Mouse (Mus musculus): ENCODE data around the gene Efnb2.

Gene Efnb2

DNA sequence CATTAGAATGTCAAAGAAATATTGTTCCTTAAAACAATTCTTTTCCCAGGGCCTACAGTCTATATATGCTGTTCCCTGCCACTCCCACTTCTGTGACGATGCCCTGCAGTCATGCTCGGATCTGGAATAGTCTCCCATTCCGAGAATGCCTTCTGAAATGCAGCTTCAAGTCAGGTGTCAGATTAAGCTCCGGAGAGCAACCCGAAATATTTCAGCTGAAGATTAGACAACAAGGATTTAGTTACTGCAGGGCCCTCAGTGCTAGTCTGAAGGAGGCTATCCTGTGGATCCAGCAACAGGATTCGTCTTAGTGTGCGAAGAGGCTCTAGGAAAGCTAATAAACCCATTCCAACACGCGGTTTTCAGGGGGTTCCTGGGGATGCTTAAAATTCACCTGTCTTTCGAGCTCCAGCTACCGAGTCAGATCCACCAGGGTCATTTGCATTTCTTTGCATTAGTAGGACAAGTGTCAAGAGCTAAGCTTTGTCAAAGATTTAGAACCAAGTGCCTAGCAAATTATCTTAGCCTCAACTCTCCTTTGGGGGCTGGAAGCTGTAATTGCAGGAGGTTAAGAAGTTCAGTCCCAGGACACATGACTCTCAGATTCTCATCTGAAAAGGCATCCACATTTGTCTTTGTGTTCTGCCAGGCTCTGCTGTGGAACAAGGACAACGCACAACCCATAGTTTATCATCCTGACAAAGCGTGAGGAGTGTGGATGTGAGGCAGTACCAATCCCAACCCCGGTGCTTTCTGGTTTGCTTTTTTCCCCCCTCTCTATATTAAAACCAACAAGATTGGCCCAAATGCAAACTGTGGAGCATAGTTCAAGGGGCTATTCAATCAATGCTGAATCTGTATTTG is 4.2 kb downstream of the Efnb2 start:
- in situ Hi-C loops (cut with MboI): loop anchor here (25.0 kb wide), 1 partner anchor 330 kb away; no protein-coding TSS in a partner anchor

DNA sequence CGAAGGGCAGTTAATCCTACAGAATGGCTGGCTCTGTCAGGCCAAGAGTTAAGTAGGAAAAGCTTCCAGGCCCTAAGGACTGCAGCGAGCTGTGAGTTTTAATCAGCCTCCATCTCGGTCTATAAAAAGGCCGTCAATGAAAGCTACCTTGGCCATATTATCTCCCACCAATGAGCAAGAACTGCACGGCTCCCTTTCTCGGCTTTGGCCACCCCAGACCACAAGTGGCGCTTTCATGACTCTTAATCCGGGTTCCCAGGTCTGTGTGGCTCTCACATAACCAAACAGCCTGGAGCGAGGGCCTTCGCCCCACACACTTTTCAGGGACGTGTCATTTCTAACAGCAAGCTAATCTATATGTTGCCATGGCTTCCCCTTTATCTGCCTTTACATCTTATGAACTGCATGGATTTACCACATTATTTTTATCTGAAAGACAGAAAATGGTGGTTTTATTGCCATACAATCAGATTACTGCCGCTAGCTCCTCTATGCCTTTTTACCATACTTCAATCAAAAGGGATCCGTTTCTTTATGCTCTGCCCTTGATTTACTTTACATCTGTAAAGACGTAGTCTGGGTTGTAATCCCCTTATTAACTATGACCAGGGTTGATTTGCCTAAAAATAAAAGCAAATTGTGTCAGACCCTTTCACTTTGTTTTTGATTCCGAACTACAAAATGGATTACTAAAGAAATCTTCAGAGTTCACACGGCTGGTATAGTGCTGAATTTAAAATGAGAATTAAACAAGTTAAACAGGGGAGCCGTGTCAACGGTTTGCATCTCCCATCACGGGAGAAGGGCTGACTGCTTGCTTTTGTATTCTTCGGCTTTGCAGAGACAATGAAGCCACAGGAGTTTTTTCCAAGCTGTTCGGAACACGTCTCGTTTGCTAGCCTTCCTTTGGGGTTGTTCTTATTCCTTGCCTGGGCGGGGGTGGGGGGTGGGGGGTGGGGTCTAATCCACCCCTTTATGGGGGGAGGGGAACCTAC is 5.4 kb downstream of the Efnb2 start:
- in situ Hi-C loops (cut with MboI): loop anchor here (25.0 kb wide), 1 partner anchor 332 kb away; no protein-coding TSS in a partner anchor

DNA sequence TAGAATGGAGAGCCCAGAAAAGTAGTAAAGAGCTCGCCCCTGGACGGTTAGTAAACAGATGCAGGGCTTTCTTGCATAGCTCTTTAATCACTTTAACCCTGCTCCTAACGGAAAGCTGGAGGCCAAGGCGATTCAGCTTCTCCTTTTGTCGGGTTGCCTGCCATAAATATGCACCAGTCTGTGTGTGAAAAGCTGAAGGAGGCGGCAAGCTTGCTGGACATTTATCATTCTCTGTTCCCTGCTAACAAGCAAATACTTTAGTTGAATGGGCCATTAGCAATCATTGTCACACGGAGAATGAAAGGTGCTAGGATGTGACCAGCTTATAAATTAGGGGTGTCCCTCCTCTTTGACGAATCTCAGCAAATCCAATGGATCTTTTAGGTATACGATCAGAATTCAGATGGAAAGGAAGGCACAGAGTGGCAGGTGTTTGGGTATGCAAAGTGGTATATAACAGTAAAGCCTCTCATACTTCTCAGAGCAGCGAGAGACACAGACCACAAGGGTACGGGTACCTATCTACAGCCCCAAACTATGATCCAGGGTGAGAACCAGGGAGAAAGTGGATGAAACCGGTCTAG is 7.0 kb downstream of the Efnb2 start:
- in situ Hi-C loops (cut with MboI): loop anchor here (25.0 kb wide), 1 partner anchor 333 kb away; no protein-coding TSS in a partner anchor

DNA sequence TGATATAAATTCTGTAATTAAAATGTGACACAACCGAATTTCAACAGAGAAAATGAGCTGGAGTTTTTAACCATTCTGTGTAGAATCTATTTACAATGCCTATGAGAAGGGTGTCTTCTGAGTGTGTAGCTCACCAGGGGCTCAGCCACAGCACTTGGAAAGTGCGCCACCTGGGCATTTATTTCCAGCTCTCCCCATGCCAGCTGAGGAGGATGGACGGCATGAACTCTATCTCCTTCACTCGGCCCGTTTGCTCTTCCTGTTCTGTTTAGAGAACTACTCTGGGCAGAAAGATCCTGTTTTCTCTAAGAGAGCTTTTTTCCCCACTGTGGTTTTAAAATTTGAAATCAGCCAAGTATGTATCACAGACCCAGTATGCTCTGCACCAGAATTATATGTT is 7.7 kb downstream of the Efnb2 start:
- in situ Hi-C loops (cut with MboI): loop anchor here (25.0 kb wide), 1 partner anchor 334 kb away; no protein-coding TSS in a partner anchor

DNA sequence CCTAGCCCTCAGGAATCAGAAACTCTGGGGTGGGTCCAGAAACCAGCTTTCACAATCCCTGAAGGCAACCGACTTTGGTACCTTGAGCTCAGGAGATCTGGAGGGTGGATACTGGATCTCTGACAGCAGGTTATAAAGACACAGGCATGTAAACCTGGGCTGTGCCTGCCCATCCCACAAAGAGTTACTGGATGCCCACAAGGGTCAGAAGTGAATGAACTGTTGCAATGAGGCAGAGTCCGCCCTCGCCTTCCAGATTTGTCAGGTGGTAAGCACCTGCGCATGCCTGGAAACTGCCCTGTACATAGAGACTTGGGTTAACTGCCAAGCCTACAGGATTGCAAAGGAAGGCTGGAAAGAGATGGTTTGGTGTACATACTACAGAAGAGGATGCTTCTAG is 8.7 kb downstream of the Efnb2 start:
- in situ Hi-C loops (cut with MboI): loop anchor here (25.0 kb wide), 1 partner anchor 335 kb away; no protein-coding TSS in a partner anchor

DNA sequence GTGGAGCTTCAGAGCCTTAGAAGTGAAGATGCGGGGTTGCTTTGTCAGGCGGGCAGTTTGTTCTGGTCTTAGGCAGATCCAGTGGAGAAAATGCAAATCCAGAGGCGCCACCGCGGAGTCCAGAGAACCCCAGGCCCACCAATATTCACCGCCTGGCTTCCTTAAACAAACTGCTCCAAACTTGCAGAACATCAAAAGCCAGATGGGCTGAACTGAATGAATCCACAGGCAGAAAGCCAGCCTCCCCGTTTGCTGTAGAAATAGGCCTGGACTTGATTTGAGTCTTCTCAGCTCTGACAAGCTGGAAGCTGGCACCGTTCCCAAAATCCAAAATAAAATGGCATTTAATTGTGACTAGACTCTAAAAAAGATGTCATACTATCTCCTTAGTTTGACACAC is 11.1 kb downstream of the Efnb2 start:
- in situ Hi-C loops (cut with MboI): loop anchor here (25.0 kb wide), 1 partner anchor 337 kb away; no protein-coding TSS in a partner anchor

DNA sequence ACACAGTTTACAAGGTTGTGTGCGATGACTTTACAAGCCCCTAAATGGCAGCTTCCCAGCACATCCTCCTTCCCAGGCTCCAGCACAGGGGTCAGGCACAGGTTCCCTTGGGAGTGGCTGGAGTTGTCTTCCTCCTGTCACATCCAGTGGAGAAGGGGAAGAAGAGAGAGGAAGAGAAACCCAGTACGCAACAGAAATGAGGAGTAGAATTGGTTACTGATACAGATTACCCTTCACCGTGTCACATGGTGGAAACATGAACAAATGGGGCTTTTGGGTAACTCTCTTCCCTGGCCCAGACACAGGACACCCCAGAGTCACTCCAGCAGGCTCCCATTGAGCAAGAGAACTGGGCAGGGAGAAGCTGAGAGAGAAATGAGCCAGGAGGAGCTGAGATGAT is 11.5 kb downstream of the Efnb2 start:
- in situ Hi-C loops (cut with MboI): no loop called here

DNA sequence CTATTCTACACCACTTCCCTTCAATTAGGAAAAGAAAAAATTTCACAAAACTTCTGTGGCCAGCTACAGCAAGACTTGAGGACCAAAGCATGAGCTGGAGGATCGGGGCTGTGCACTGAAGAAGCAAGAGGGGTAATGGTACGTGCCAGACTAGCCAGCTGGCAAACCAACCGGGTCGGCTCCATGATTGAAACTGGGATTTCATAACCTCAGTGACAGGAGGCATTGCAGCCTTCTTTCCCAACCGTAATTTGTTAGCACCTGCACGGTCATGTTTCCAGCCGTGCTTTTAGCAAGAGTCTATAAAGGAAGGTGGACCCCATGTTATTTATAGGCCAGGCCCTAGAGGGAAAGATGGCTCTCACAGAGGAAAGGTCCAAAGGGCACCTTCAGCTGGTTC is 12.4 kb downstream of the Efnb2 start:
- in situ Hi-C loops (cut with MboI): no loop called here

DNA sequence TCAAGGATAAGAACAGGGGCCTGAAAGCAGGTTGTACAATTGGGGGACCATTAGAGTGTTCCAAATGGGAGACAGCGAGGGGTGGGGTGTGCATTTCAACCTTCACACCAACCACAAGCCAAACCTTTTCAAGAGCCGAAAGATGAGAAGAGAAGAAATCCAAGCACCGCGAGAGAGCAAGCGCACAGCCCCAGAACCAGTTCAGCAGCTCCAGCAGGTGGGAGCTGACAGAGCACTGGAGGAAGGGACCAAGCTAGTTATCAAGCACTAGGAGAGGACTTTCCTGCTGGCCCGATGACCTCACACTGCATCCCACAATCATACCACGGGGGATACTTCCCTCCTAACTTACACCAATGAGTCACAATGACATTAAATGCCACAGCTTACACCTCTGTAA is 13.2 kb downstream of the Efnb2 start:
- in situ Hi-C loops (cut with MboI): no loop called here

DNA sequence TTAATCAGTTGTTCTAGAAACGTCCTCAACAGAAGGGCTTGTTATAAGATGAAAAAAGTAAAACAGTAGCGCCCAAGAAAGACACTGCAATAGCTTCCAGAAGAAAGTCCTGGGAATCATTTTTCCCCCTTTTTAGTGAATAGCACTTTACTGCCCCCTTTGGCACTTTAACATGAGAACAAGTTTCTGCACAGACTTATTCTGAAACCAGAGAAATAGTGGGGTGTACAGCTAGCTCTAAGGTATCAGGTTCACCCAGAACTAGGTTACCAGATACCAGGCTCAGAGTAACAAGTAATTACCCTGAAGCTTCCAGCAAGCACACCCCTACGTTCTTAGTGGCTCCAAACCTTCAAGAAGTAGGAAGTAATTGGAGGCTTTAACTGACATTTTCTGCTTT is 13.7 kb downstream of the Efnb2 start:
- in situ Hi-C loops (cut with MboI): no loop called here

DNA sequence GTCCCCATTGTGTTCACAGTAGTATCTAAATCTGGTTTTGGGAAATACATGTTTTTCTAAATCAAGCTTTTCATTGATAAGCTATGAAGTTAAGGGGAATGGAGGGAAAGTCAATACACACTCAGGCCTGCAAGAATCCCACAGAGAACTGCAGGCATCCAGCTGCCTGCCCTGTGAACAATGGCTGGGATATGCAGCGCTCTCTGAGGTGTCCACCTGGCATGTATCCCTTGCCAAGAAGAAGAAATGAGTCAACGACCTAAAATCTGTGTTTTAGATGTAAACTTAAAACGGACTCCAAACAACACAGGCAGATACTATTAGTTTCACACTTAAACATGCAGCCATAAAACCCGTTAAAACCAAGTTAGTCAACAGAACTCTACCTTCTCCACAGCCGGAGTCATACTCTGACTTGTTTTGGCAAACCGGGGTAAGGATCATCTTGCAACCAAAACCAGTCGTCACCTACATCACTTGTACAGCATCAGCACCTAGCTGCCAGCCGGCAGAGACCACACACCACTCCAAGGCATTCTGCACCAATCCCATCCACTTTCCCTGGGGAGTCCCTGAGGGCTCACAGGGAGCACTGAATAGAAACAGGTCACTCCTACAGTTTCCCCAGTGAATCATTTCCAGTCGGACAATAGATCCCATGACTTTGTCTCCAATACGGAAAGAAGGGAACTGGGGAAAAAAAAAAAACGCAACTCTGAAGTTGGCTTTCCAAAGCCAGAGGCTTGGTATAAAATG is 16.7 kb downstream of the Efnb2 start:
- in situ Hi-C loops (cut with MboI): no loop called here

DNA sequence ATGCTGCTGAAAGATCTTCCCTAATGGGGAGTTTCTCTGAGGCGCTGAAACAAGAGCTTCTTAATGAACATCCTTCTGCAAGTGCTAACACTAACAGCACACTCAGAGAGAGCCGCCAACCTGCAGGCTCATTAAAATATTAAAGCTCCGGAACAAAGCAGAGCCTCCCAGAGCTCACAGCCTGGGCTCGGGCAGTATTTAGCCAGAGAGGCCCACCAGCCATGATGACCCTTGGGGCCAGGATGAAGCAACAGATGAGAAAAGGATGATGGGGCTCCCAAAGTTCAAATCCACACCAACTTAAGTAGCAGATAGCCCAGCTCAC is 20.8 kb downstream of the Efnb2 start:
- in situ Hi-C loops (cut with MboI): no loop called here

DNA sequence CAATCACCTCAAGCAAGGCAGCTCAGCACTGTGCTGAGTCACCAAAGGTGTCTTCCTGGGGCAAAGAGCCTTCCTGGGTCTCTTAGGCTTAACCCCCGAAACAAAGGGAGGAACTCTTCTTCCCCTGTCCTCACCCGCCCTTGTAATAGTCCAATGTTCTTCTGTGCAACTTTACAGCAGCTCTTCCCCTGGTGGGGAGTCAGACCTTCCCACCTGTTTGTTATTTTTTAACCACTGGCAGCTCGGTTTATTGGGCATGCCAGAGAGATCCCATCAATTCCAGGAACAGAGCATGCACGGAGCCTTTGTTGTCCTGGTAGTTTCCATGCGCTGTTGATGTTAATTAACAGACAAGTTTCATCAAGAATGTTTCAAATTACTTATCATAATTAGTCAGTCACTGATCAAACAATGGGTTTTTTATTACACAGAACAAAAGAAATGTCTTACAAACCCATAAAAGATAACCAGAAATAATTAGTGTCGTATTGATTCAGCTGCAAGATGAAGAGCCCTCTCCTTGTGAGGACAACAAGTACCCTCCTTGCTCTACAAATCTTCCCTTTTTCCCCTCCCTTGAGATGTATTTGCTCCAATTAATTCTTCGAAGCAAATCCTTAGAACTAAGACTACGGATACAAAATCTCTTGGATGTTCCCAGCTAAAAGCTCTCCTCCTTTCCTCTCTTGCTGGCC is 21.3 kb downstream of the Efnb2 start:
- in situ Hi-C loops (cut with MboI): no loop called here

DNA sequence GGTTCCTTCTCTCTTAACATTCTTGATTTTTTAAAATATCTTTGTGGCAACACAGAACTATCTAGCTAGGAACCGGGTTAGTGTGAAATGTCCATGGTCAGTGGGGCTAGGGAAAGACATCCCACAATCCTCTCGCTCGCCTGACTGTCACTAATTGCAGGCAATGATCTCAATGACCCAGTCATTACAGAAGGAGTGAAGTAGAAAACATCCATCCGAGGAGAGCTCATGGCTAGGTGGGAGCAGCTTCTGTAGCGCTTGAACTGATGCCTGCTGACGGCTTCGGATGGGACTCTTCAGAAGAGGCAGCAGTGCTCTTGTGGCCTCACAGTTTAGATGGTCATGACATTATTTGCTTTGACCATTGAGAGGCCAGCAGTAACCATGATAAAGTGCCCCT is 29.6 kb downstream of the Efnb2 start:
- in situ Hi-C loops (cut with MboI): no loop called here

DNA sequence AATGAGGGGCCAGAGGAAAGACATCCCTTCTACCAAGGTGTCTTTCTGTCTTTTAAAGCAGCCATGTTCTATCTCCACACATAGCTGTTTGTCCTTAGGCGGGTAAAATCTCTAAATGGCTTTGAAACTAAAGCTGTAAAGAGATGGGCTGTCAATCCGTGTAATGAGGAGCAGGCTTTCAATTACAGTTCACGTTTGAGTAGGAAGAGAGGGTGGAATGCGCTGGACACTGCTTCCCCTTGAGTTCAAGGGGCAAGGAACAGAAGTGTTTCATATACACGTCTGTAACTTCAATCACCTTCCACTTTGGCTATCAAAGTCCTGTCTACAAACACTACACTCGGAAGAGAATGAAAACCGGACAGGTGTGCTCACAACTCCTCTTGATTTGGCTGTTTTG is 37.0 kb downstream of the Efnb2 start:
- in situ Hi-C loops (cut with MboI): no loop called here

DNA sequence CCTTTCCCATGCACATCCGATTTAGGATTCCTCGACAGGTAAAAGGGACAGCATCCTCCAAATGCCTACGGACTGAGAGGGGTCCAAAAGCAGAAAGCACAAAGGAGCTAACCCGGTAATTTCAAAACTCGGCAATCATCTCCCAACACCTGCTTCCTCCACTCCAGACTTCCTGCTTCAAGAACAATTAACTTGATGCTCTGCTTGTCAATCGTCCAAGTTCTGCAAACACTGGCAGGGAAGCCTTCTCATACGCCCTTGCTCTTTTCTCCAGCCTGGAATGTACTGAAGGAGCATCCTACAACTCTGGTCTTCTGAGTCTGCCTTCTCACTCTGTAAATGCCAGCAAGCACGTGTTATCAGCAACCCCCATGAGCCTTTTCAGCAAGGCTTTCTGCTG is 37.6 kb downstream of the Efnb2 start:
- in situ Hi-C loops (cut with MboI): no loop called here

DNA sequence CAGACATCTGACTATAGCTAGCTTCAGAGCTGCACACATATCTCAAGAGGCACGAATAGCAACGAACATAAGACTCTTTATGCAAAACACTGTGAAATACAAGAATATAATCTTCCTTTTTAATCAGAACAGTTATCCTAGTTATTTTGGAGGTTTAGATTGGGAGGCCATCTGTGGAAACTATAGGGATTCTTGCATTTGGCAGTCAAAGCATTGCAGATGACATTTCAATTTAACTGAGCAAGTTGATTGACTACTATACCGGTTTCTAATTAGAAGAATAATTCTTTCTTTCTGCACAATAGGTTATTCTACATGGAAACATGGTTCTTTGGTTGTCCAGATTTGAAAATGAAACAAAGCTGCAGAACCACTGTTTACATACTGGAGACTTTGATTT is 38.6 kb downstream of the Efnb2 start:
- in situ Hi-C loops (cut with MboI): no loop called here

DNA sequence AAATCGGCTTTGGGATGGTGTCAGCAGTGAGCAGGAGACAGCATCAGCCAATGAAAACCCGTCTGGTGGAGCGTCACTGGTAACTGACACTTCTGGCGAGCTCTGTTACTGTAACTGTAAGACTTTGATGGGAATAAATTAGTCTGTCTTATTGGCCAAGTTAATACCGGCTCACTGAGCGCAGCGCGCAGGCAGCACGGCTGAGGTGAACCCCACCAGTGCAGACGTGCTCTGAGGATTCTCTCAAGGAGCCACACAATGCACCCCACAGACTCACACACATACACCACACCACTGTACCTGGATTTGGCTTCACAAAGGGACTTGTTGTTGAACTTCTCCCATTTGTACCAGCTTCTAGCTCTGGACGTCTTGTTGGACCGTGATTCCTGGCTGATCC is 39.0 kb downstream of the Efnb2 start:
- in situ Hi-C loops (cut with MboI): no loop called here

DNA sequence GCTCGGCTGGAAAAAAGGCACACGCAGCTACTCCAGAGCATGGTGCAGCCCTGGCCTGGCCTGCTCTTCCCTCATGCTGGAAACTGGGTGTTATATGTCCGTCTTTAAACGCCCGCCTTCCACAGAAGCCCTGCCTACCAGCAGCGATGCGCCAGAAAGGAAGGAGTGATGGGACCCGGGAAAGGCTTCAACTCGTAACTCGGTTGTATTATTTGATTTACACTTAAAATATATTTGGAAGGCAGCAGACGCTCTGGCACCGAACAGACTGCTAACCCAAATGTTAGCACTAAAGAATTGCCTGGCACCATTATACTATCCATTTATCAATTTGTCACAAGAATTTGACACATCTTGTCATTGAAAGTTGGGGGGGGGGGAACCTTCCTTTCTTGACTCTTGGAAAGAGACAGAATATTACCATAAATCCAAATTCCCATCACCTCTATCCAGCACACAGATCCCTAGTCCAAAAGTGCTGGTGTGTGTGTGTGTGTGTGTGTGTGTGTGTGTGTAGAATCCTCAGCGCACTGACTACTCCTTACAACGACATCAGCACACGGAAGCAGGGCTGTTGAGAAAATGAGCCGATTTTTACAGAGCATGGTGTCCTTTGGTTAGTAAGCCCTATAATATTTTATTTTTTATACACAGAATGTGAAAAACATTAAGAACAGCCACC is 39.7 kb downstream of the Efnb2 start:
- in situ Hi-C loops (cut with MboI): no loop called here

DNA sequence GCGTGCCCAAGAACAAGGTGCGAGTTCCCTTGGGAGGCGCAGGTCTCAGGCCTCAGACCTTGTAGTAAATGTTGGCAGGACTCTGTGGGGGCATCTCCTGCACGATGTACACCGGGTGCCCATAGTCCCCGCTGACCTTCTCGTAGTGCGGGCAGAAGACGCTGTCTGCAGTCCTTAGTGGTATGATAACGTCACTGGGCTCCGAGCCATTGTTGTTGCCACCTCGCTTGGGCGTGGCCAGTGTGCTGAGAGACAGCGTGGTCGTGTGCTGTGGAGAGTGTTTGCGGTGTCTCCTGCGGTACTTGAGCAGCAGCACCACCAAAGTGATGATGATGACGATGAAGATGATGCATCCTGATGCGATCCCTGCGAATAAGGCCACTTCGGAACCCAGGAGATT is 40.5 kb downstream of the Efnb2 start:
- in situ Hi-C loops (cut with MboI): no loop called here

Measured in mature B cell (primary cell).